Mouse (Mus musculus): ENCODE measurements around the gene Apobec3.
A peak's percentile ranks its signal among the peaks of the same experiment; 100 is the strongest.

Gene Apobec3

GRCm38 (mm10) chr15:79950250-79951025, 59.0 kb downstream of the Apobec3 start:
- no peak for DNase-seq (ENCODE audit: low read depth, low spot score)

- no peak for DNase-seq (ENCODE audit: low read depth, low spot score)
These were observed 59.8 kb downstream of the Apobec3 start for GRCm38 (mm10) chr15:79951226-79951625.

- no peak for DNase-seq (ENCODE audit: low read depth, low spot score)
These were observed 60.5 kb downstream of the Apobec3 start for GRCm38 (mm10) chr15:79951730-79952503.

GRCm38 (mm10) chr15:79952504-79953231, 61.2 kb downstream of the Apobec3 start:
- no peak for DNase-seq (ENCODE audit: low read depth, low spot score)

- no peak for DNase-seq (ENCODE audit: low read depth, low spot score)
These were observed 62.0 kb downstream of the Apobec3 start for GRCm38 (mm10) chr15:79953470-79953869.

- no peak for DNase-seq (ENCODE audit: low read depth, low spot score)
These were observed 65.1 kb downstream of the Apobec3 start for GRCm38 (mm10) chr15:79956559-79956958.

GRCm38 (mm10) chr15:79958418-79958817, 67.0 kb downstream of the Apobec3 start:
- DNase-seq (ENCODE audit: low read depth, low spot score): peak; percentile 29

GRCm38 (mm10) chr15:79961366-79961921, 70.0 kb downstream of the Apobec3 start:
- no peak for DNase-seq (ENCODE audit: low read depth, low spot score)

- DNase-seq (ENCODE audit: low read depth, low spot score): no peak
These were observed 71.2 kb downstream of the Apobec3 start for GRCm38 (mm10) chr15:79962661-79963060.

- DNase-seq (ENCODE audit: low read depth, low spot score): no peak
These were observed 72.9 kb downstream of the Apobec3 start for GRCm38 (mm10) chr15:79964376-79964775.

All from retina, adult 2 months (tissue).